Mouse (Mus musculus) limb, embryonic 12.5 days (tissue): ENCODE measurements at regions not wholly inside any gene's neighbourhood (a gene's known extent, or its start where the extent isn't known, plus 50 kb on each side); places are given as distances from the start of the nearest gene placed in this dataset.

Experiments
- ATAC-seq: fragments of 200-750 bp; cut with Nextera tagmentation; 2 replicates; pipeline ENCODE4 v1.8.0; 2017; ENCODE audit warnings: low read depth, moderate TSS enrichment; ENCODE audit not compliant: insufficient number of reproducible peaks, insufficient read depth, low FRiP score, low TSS enrichment
- H3K27ac ChIP-seq: fragments of 300-500 bp; sonication (generic); 2 replicates; pipeline ENCODE4 v1.5.1; 2016; ENCODE audit warnings: mild to moderate bottlenecking, moderate library complexity
- H3K27me3 ChIP-seq: fragments of 300-500 bp; sonication (generic); 2 replicates; pipeline ENCODE4 v1.6.1; 2016; ENCODE audit warnings: mild to moderate bottlenecking, moderate library complexity
- H3K36me3 ChIP-seq: fragments of 300-500 bp; sonication (generic); 2 replicates; pipeline ENCODE4 v1.6.1; 2016; ENCODE audit warnings: mild to moderate bottlenecking, moderate library complexity
- H3K4me1 ChIP-seq: fragments of 300-500 bp; sonication (generic); replicated peaks from 2 replicates; pipeline ENCODE4 v1.6.1; 2016
- H3K4me2 ChIP-seq: fragments of 300-500 bp; sonication (generic); 2 replicates; pipeline ENCODE4 v1.6.1; 2016; ENCODE audit warnings: mild to moderate bottlenecking, moderate library complexity
- H3K4me3 ChIP-seq: fragments of 300-500 bp; sonication (generic); replicated peaks from 2 replicates; pipeline ENCODE4 v1.5.1; 2016; ENCODE audit warnings: mild to moderate bottlenecking
- H3K9ac ChIP-seq: fragments of 300-500 bp; sonication (generic); replicated peaks from 2 replicates; pipeline ENCODE4 v1.6.1; 2016; ENCODE audit warnings: mild to moderate bottlenecking, moderate library complexity
- H3K9me3 ChIP-seq: fragments of 300-500 bp; sonication (generic); 2 replicates; pipeline ENCODE4 v1.6.1; 2016; ENCODE audit warnings: mild to moderate bottlenecking, moderate library complexity
- WGBS: fragments of 180-500 bp; shearing (Covaris S2); methylation state at CpG from one replicate; pipeline ENCODE4 v1.1.7; 2016; 5-methylcytosine and 5-hydroxymethylcytosine counted together

- no peak for ATAC-seq
- Histone ChIP-seq H3K4me3 (no peak overlapping the region), H3K36me3 (no peaks in the 10 kb centered on the region), H3K9ac (no peak overlapping the region), H3K4me1 (peaks cover 16% of the 10 kb centered on the region), H3K27ac (no peak overlapping the region), H3K9me3 (peaks cover 3% of the 10 kb centered on the region; the same call in 1 of the 2 replicates), H3K27me3 (no peaks in the 10 kb centered on the region), H3K4me2 (no peak overlapping the region)
- 85% methylated on average over 4 of the region's 4 CpGs for WGBS
These were observed 109.2 kb upstream of the S1pr3 start for GRCm38 (mm10) chr13:51299047-51299760.

- Histone ChIP-seq H3K4me1 (peaks cover 6% of the 10 kb centered on the region), H3K4me3 (no peak overlapping the region), H3K27ac (no peak overlapping the region), H3K4me2 (no peak overlapping the region), H3K27me3 (no peaks in the 10 kb centered on the region), H3K9ac (no peak overlapping the region), H3K9me3 (peaks cover 3% of the 10 kb centered on the region; the same call in 1 of the 2 replicates), H3K36me3 (no peaks in the 10 kb centered on the region)
- WGBS, result 88% methylated on average over 7 of the region's 7 CpGs
- ATAC-seq, result no peak
These were observed 107.0 kb upstream of the S1pr3 start for GRCm38 (mm10) chr13:51301476-51301875.

GRCm38 (mm10) chr13:51303112-51303511, 105.3 kb upstream of the S1pr3 start:
- H3K4me3 ChIP-seq, result no peak overlapping the region
- WGBS, result 76% methylated on average over 3 of the region's 3 CpGs
- no peak overlapping the region for H3K27ac ChIP-seq
- no peak for ATAC-seq
- H3K9ac ChIP-seq, result no peak overlapping the region
- no peaks in the 10 kb centered on the region for H3K27me3 ChIP-seq
- peaks cover 3% of the 10 kb centered on the region; the same call in 1 of the 2 replicates for H3K9me3 ChIP-seq
- no peak overlapping the region for H3K4me2 ChIP-seq
- H3K4me1 ChIP-seq, result no peaks in the 10 kb centered on the region; the same call in 1 of the 2 replicates
- no peaks in the 10 kb centered on the region for H3K36me3 ChIP-seq

- H3K9ac ChIP-seq, result no peak overlapping the region
- no peak overlapping the region for H3K4me3 ChIP-seq
- no peak overlapping the region for H3K27ac ChIP-seq
- peaks cover 3% of the 10 kb centered on the region; the same call in 1 of the 2 replicates for H3K9me3 ChIP-seq
- H3K27me3 ChIP-seq, result no peaks in the 10 kb centered on the region
- WGBS, result 54% methylated on average over 4 of the region's 4 CpGs
- no peaks in the 10 kb centered on the region for H3K36me3 ChIP-seq
- no peak for ATAC-seq
- H3K4me1 ChIP-seq, result no peaks in the 10 kb centered on the region; the same call in 1 of the 2 replicates
- H3K4me2 ChIP-seq, result no peak overlapping the region
These were observed 103.8 kb upstream of the S1pr3 start for GRCm38 (mm10) chr13:51304631-51305030.

- Histone ChIP-seq H3K27ac (no peak overlapping the region), H3K4me2 (no peak overlapping the region), H3K4me3 (no peak overlapping the region), H3K9me3 (no peaks in the 10 kb centered on the region), H3K27me3 (no peaks in the 10 kb centered on the region), H3K4me1 (peaks cover 39% of the 10 kb centered on the region), H3K9ac (no peak overlapping the region), H3K36me3 (no peaks in the 10 kb centered on the region)
- ATAC-seq, result no peak
These were observed 99.0 kb upstream of the S1pr3 start for GRCm38 (mm10) chr13:51309446-51309845.

- Histone ChIP-seq H3K4me1 (peaks cover 45% of the 10 kb centered on the region), H3K9me3 (no peaks in the 10 kb centered on the region), H3K27ac (no peak overlapping the region), H3K4me3 (no peak overlapping the region), H3K9ac (no peak overlapping the region), H3K4me2 (no peak overlapping the region), H3K36me3 (no peaks in the 10 kb centered on the region), H3K27me3 (no peaks in the 10 kb centered on the region)
- no peak for ATAC-seq
- WGBS, result 61% methylated on average over 2 of the region's 2 CpGs
These were observed 98.4 kb upstream of the S1pr3 start for GRCm38 (mm10) chr13:51310041-51310440.

- no peak overlapping the region for H3K4me2 ChIP-seq
- H3K36me3 ChIP-seq, result no peaks in the 10 kb centered on the region
- H3K27ac ChIP-seq, result peak overlapping the region; percentile 66; the same call in 1 of the 2 replicates
- H3K4me3 ChIP-seq, result no peak overlapping the region
- no peaks in the 10 kb centered on the region for H3K27me3 ChIP-seq
- 51% methylated on average over 8 of the region's 8 CpGs for WGBS
- peaks cover 61% of the 10 kb centered on the region for H3K4me1 ChIP-seq
- H3K9me3 ChIP-seq, result no peaks in the 10 kb centered on the region
- H3K9ac ChIP-seq, result no peak overlapping the region
- ATAC-seq, result no peak
These were observed 96.7 kb upstream of the S1pr3 start for GRCm38 (mm10) chr13:51311679-51312255.

GRCm38 (mm10) chr13:51313129-51313850, 95.1 kb upstream of the S1pr3 start:
- H3K4me2 ChIP-seq, result 0 out of 2 replicates have a peak overlapping the region, but pooled peaks have one; percentile 10
- H3K4me1 ChIP-seq, result peaks cover 61% of the 10 kb centered on the region
- WGBS, result 30% methylated on average over 5 of the region's 5 CpGs
- H3K27ac ChIP-seq, result peak overlapping the region; percentile 94
- H3K4me3 ChIP-seq, result no peak overlapping the region
- no peaks in the 10 kb centered on the region for H3K36me3 ChIP-seq
- H3K9ac ChIP-seq, result no peak overlapping the region
- no peak for ATAC-seq
- H3K9me3 ChIP-seq, result no peaks in the 10 kb centered on the region
- no peaks in the 10 kb centered on the region for H3K27me3 ChIP-seq

GRCm38 (mm10) chr13:51314541-51314977, 93.9 kb upstream of the S1pr3 start:
- Histone ChIP-seq H3K27ac (peak overlapping the region; percentile 94), H3K4me3 (no peak overlapping the region), H3K4me1 (peaks cover 63% of the 10 kb centered on the region), H3K9ac (no peak overlapping the region), H3K27me3 (no peaks in the 10 kb centered on the region), H3K9me3 (no peaks in the 10 kb centered on the region), H3K4me2 (peak overlapping the region; percentile 41), H3K36me3 (no peaks in the 10 kb centered on the region)
- WGBS, result 1% methylated on average over 5 of the region's 5 CpGs
- ATAC-seq, result peak; percentile 96

- peaks cover 65% of the 10 kb centered on the region for H3K4me1 ChIP-seq
- no peaks in the 10 kb centered on the region for H3K27me3 ChIP-seq
- no peaks in the 10 kb centered on the region for H3K36me3 ChIP-seq
- no peak for ATAC-seq
- peak overlapping the region; percentile 94 for H3K27ac ChIP-seq
- H3K9ac ChIP-seq, result no peak overlapping the region
- 37% methylated on average over 10 of the region's 10 CpGs for WGBS
- H3K9me3 ChIP-seq, result no peaks in the 10 kb centered on the region
- no peak overlapping the region for H3K4me3 ChIP-seq
- H3K4me2 ChIP-seq, result peak overlapping the region; percentile 41
These were observed 93.2 kb upstream of the S1pr3 start for GRCm38 (mm10) chr13:51315008-51315778.

GRCm38 (mm10) chr13:51315779-51316041, 92.7 kb upstream of the S1pr3 start:
- 42% methylated on average over 5 of the region's 5 CpGs for WGBS
- Histone ChIP-seq H3K4me2 (no peak overlapping the region), H3K27me3 (no peaks in the 10 kb centered on the region), H3K4me1 (peaks cover 66% of the 10 kb centered on the region), H3K27ac (peak overlapping the region; percentile 94), H3K9me3 (no peaks in the 10 kb centered on the region), H3K4me3 (no peak overlapping the region), H3K36me3 (no peaks in the 10 kb centered on the region), H3K9ac (no peak overlapping the region)
- no peak for ATAC-seq
